Mouse (Mus musculus) kidney, adult 2 months (tissue): ENCODE results near the gene Amot.

Experiments
- CTCF ChIP-seq: fragments of 200-500 bp; conservative IDR thresholded peaks from 2 replicates; pipeline ENCODE4 v1.5.1; 2011; ENCODE audit warnings: low read depth, mild to moderate bottlenecking, control low read depth, low read length, moderate library complexity, mixed read lengths; ENCODE audit not compliant: insufficient read depth, insufficient read length
- POLR2A ChIP-seq: fragments of 200-500 bp; IDR thresholded peaks from one replicate; pipeline ENCODE4 v1.6.1; 2011; ENCODE audit warnings: low read depth, low read length, control low read depth

DNA sequence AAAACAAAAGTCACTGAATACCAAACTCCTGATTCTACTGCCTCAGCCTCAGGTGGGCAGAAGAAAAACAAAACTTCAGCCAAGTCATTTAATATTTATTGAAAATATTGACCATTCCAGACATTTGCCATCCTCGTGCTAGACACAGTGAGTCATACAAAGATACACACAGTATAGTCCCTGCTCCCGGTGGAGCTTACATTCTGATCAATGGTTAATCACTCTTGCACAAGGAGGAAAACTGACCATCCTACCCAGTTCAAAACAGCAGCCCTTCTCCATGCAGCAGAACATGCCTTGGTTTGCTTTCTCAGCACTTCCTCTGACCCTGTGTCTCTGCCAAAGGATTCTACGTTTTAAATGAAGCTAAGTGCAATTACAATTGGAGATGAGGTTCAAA is 14.6 kb downstream of the Amot start:
- TF ChIP-seq CTCF (no peak), POLR2A (no peak)
